Mouse (Mus musculus): ENCODE results near the gene Rpp25. TPM values are rescaled to one million over a fixed set of nuclear protein-coding genes. Genes with fewer than 3 reads are reported as not detected.

The Rpp25 gene
- polyA plus RNA-seq, 1 experiment from 2014 or later, result 0.91 TPM

- WGBS, result 15% methylated on average over 7 of the region's 7 CpGs
- 0 out of 2 replicates have a peak overlapping the region, but pooled peaks have one; percentile 25 for H3K9ac ChIP-seq (replicated peaks; ENCODE audit: low read length)
These were observed 18.1 kb upstream of the Rpp25 start for GRCm38 (mm10) chr9:57485774-57486173.

GRCm38 (mm10) chr9:57487807-57488206, 16.0 kb upstream of the Rpp25 start:
- 73% methylated on average over 7 of the region's 7 CpGs for WGBS
- Histone ChIP-seq H3K9ac (replicated peaks; ENCODE audit: low read length) (no peak overlapping the region), H3K36me3 (replicated peaks; ENCODE audit: control insufficient read depth, insufficient read depth, low read depth, low read length) (no peaks in the 10 kb centered on the region), H3K4me3 (ENCODE audit: low read depth, low read length) (no peak overlapping the region), H3K27me3 (ENCODE audit: control insufficient read depth, insufficient read depth, low read length) (no peaks in the 10 kb centered on the region), H3K9me3 (replicated peaks; ENCODE audit: control insufficient read depth, low read length) (no peaks in the 10 kb centered on the region), H3K4me1 (ENCODE audit: control insufficient read depth, insufficient read depth, low read length) (no peaks in the 10 kb centered on the region), H3K27ac (replicated peaks; ENCODE audit: low read depth, low read length) (no peak overlapping the region), H3K4me2 (ENCODE audit: low read depth, low read length) (no peak overlapping the region)
- ATAC-seq (replicated peaks; ENCODE audit: insufficient number of reproducible peaks, low FRiP score, low TSS enrichment, low read depth) (no peak), DNase-seq (ENCODE audit: low spot score) (no peak)

More at GRCm38 (mm10) chr9:57485774-57486173, 18.1 kb upstream of the Rpp25 start:
- Histone ChIP-seq H3K4me1 (ENCODE audit: control insufficient read depth, insufficient read depth, low read length) (no peaks in the 10 kb centered on the region), H3K4me2 (ENCODE audit: low read depth, low read length) (no peak overlapping the region), H3K9me3 (replicated peaks; ENCODE audit: control insufficient read depth, low read length) (no peaks in the 10 kb centered on the region), H3K36me3 (replicated peaks; ENCODE audit: control insufficient read depth, insufficient read depth, low read depth, low read length) (no peaks in the 10 kb centered on the region), H3K27me3 (ENCODE audit: control insufficient read depth, insufficient read depth, low read length) (no peaks in the 10 kb centered on the region), H3K4me3 (ENCODE audit: low read depth, low read length) (no peak overlapping the region), H3K27ac (replicated peaks; ENCODE audit: low read depth, low read length) (no peak overlapping the region)
- DNase-seq (ENCODE audit: low spot score) (peak; percentile 88), ATAC-seq (replicated peaks; ENCODE audit: insufficient number of reproducible peaks, low FRiP score, low TSS enrichment, low read depth) (no peak)

GRCm38 (mm10) chr9:57493532-57493931, 10.3 kb upstream of the Rpp25 start:
- ATAC-seq (replicated peaks; ENCODE audit: insufficient number of reproducible peaks, low FRiP score, low TSS enrichment, low read depth), result no peak
- no peak for DNase-seq (ENCODE audit: low spot score)
- Histone ChIP-seq H3K9ac (replicated peaks; ENCODE audit: low read length) (no peak overlapping the region), H3K4me1 (ENCODE audit: control insufficient read depth, insufficient read depth, low read length) (no peaks in the 10 kb centered on the region), H3K27ac (replicated peaks; ENCODE audit: low read depth, low read length) (no peak overlapping the region), H3K4me3 (ENCODE audit: low read depth, low read length) (no peak overlapping the region), H3K36me3 (replicated peaks; ENCODE audit: control insufficient read depth, insufficient read depth, low read depth, low read length) (no peaks in the 10 kb centered on the region), H3K27me3 (ENCODE audit: control insufficient read depth, insufficient read depth, low read length) (no peaks in the 10 kb centered on the region), H3K4me2 (ENCODE audit: low read depth, low read length) (no peak overlapping the region), H3K9me3 (replicated peaks; ENCODE audit: control insufficient read depth, low read length) (no peaks in the 10 kb centered on the region)
- WGBS, result 88% methylated on average over 2 of the region's 2 CpGs

- H3K4me1 ChIP-seq (ENCODE audit: control insufficient read depth, insufficient read depth, low read length), result no peaks in the 10 kb centered on the region
- H3K27me3 ChIP-seq (ENCODE audit: control insufficient read depth, insufficient read depth, low read length), result no peaks in the 10 kb centered on the region
- DNase-seq (ENCODE audit: low spot score) (no peak), ATAC-seq (replicated peaks; ENCODE audit: insufficient number of reproducible peaks, low FRiP score, low TSS enrichment, low read depth) (no peak)
- no peaks in the 10 kb centered on the region for H3K36me3 ChIP-seq (replicated peaks; ENCODE audit: control insufficient read depth, insufficient read depth, low read depth, low read length)
- no peaks in the 10 kb centered on the region for H3K9me3 ChIP-seq (replicated peaks; ENCODE audit: control insufficient read depth, low read length)
- H3K4me2 ChIP-seq (ENCODE audit: low read depth, low read length), result no peak overlapping the region
- no peak overlapping the region for H3K4me3 ChIP-seq (ENCODE audit: low read depth, low read length)
- H3K27ac ChIP-seq (replicated peaks; ENCODE audit: low read depth, low read length), result no peak overlapping the region
- H3K9ac ChIP-seq (replicated peaks; ENCODE audit: low read length), result no peak overlapping the region
These were observed 8.9 kb upstream of the Rpp25 start for GRCm38 (mm10) chr9:57494970-57495369.

- no peak for ATAC-seq (replicated peaks; ENCODE audit: insufficient number of reproducible peaks, low FRiP score, low TSS enrichment, low read depth)
- Histone ChIP-seq H3K4me2 (ENCODE audit: low read depth, low read length) (no peak overlapping the region), H3K4me3 (ENCODE audit: low read depth, low read length) (no peak overlapping the region), H3K27me3 (ENCODE audit: control insufficient read depth, insufficient read depth, low read length) (peaks cover 22% of the 10 kb centered on the region), H3K9ac (replicated peaks; ENCODE audit: low read length) (no peak overlapping the region), H3K27ac (replicated peaks; ENCODE audit: low read depth, low read length) (no peak overlapping the region), H3K36me3 (replicated peaks; ENCODE audit: control insufficient read depth, insufficient read depth, low read depth, low read length) (no peaks in the 10 kb centered on the region), H3K4me1 (ENCODE audit: control insufficient read depth, insufficient read depth, low read length) (peaks cover 2% of the 10 kb centered on the region; the same call in 1 of the 2 replicates), H3K9me3 (replicated peaks; ENCODE audit: control insufficient read depth, low read length) (no peaks in the 10 kb centered on the region)
- DNase-seq (ENCODE audit: low spot score), result no peak
- 72% methylated on average over 5 of the region's 5 CpGs for WGBS
These were observed 6.6 kb upstream of the Rpp25 start for GRCm38 (mm10) chr9:57497236-57497635.

GRCm38 (mm10) chr9:57498536-57498935, 5.3 kb upstream of the Rpp25 start:
- Histone ChIP-seq H3K36me3 (replicated peaks; ENCODE audit: control insufficient read depth, insufficient read depth, low read depth, low read length) (no peaks in the 10 kb centered on the region), H3K4me1 (ENCODE audit: control insufficient read depth, insufficient read depth, low read length) (peaks cover 4% of the 10 kb centered on the region; the same call in 1 of the 2 replicates), H3K9me3 (replicated peaks; ENCODE audit: control insufficient read depth, low read length) (no peaks in the 10 kb centered on the region), H3K4me2 (ENCODE audit: low read depth, low read length) (no peak overlapping the region), H3K27ac (replicated peaks; ENCODE audit: low read depth, low read length) (no peak overlapping the region), H3K4me3 (ENCODE audit: low read depth, low read length) (no peak overlapping the region), H3K9ac (replicated peaks; ENCODE audit: low read length) (no peak overlapping the region), H3K27me3 (ENCODE audit: control insufficient read depth, insufficient read depth, low read length) (peaks cover 35% of the 10 kb centered on the region)
- no peak for DNase-seq (ENCODE audit: low spot score)
- 48% methylated on average over 7 of the region's 7 CpGs for WGBS
- no peak for ATAC-seq (replicated peaks; ENCODE audit: insufficient number of reproducible peaks, low FRiP score, low TSS enrichment, low read depth)

- peaks cover 62% of the 10 kb centered on the region for H3K27me3 ChIP-seq (ENCODE audit: control insufficient read depth, insufficient read depth, low read length)
- no peak overlapping the region for H3K4me3 ChIP-seq (ENCODE audit: low read depth, low read length)
- no peaks in the 10 kb centered on the region for H3K36me3 ChIP-seq (replicated peaks; ENCODE audit: control insufficient read depth, insufficient read depth, low read depth, low read length)
- no peak overlapping the region; the same call in 1 of the 2 replicates for H3K4me2 ChIP-seq (ENCODE audit: low read depth, low read length)
- H3K4me1 ChIP-seq (ENCODE audit: control insufficient read depth, insufficient read depth, low read length), result peaks cover 8% of the 10 kb centered on the region
- no peak overlapping the region for H3K9ac ChIP-seq (replicated peaks; ENCODE audit: low read length)
- H3K9me3 ChIP-seq (replicated peaks; ENCODE audit: control insufficient read depth, low read length), result no peaks in the 10 kb centered on the region
- ATAC-seq (replicated peaks; ENCODE audit: insufficient number of reproducible peaks, low FRiP score, low TSS enrichment, low read depth) (no peak), DNase-seq (ENCODE audit: low spot score) (no peak)
- 6% methylated on average over 13 of the region's 13 CpGs for WGBS
- H3K27ac ChIP-seq (replicated peaks; ENCODE audit: low read depth, low read length), result no peak overlapping the region
These were observed 2.4 kb upstream of the Rpp25 start for GRCm38 (mm10) chr9:57501452-57501851.

- DNase-seq (ENCODE audit: low spot score) (peak; percentile 36), ATAC-seq (replicated peaks; ENCODE audit: insufficient number of reproducible peaks, low FRiP score, low TSS enrichment, low read depth) (no peak)
- H3K4me1 ChIP-seq (ENCODE audit: control insufficient read depth, insufficient read depth, low read length), result peaks cover 8% of the 10 kb centered on the region
- H3K36me3 ChIP-seq (replicated peaks; ENCODE audit: control insufficient read depth, insufficient read depth, low read depth, low read length), result no peaks in the 10 kb centered on the region
- under 1% methylated on average over 20 of the region's 20 CpGs for WGBS
- no peak overlapping the region for H3K4me2 ChIP-seq (ENCODE audit: low read depth, low read length)
- no peak overlapping the region for H3K9ac ChIP-seq (replicated peaks; ENCODE audit: low read length)
- H3K27ac ChIP-seq (replicated peaks; ENCODE audit: low read depth, low read length), result no peak overlapping the region
- peaks cover 62% of the 10 kb centered on the region for H3K27me3 ChIP-seq (ENCODE audit: control insufficient read depth, insufficient read depth, low read length)
- no peak overlapping the region for H3K4me3 ChIP-seq (ENCODE audit: low read depth, low read length)
- no peaks in the 10 kb centered on the region for H3K9me3 ChIP-seq (replicated peaks; ENCODE audit: control insufficient read depth, low read length)
These were observed 2.0 kb upstream of the Rpp25 start for GRCm38 (mm10) chr9:57501861-57502260.

Measured in embryonic facial prominence, embryonic 11.5 days (tissue).